Mouse (Mus musculus): Measurements from ENCODE around the gene Sox13. TPM values are rescaled to one million over a fixed set of nuclear protein-coding genes. Genes with fewer than 3 reads are reported as not detected.

Sox13 gene
- polyA plus RNA-seq, 1 experiment from 2014 or later = 6.0 TPM

DNA sequence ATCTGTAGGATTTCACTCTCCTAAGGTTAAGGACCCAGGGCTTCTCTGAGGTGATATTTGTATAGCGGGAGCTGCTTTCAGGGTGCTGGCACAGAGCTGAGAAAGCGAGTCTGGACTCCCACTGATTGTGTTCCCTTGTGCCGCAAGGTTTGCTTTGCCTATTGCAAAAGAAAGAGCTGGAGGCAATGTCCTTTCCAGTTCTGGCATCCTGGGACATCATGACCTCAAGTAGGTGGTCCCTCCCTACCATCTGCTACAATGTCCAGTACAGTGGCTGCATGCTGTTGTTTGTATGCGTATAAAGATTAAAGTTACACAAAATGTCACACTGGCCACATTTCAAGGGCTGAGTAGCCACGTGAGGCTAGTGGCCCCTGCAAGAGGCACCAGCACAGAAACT is 62.1 kb downstream of the Sox13 start:
- Histone ChIP-seq H3K4me2 (no peak overlapping the region), H3K4me3 (no peak overlapping the region), H3K4me1 (replicated peaks) (peaks cover 18% of the 10 kb centered on the region), H3K36me3 (no peaks in the 10 kb centered on the region), H3K9me3 (no peaks in the 10 kb centered on the region), H3K27me3 (peaks cover 11% of the 10 kb centered on the region; the same call in 1 of the 2 replicates), H3K27ac (replicated peaks) (no peak overlapping the region), H3K9ac (no peak overlapping the region)
- WGBS = 89% methylated on average over 5 of the region's 5 CpGs
- no peak for ATAC-seq (ENCODE audit: low FRiP score, low read depth)

DNA sequence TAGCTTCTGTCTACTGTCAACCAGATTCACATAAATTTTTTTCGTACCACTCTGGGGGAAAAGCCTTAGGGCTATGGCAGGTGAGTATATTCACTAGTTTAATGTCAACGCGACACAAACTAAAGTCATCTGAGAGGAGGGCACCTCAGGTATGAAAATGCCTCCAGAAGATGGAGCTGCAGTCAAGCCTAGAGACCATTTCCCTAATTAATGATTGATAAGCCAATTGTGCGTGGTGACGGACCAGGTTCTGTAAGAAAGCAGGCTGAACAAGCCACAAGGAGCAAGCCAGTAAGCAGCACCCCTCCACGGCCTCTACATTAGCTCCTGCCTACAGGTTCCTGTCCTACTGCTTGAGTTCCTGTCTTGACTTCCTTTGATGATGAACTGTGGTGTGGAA is 63.2 kb downstream of the Sox13 start:
- H3K27me3 ChIP-seq = peaks cover 11% of the 10 kb centered on the region; the same call in 1 of the 2 replicates
- H3K27ac ChIP-seq (replicated peaks) = no peak overlapping the region
- no peaks in the 10 kb centered on the region for H3K36me3 ChIP-seq
- WGBS = 90% methylated on average over 6 of the region's 6 CpGs
- H3K9ac ChIP-seq = no peak overlapping the region
- H3K9me3 ChIP-seq = no peaks in the 10 kb centered on the region
- H3K4me1 ChIP-seq (replicated peaks) = peaks cover 18% of the 10 kb centered on the region
- no peak overlapping the region for H3K4me2 ChIP-seq
- ATAC-seq (ENCODE audit: low FRiP score, low read depth) = no peak
- H3K4me3 ChIP-seq = no peak overlapping the region

DNA sequence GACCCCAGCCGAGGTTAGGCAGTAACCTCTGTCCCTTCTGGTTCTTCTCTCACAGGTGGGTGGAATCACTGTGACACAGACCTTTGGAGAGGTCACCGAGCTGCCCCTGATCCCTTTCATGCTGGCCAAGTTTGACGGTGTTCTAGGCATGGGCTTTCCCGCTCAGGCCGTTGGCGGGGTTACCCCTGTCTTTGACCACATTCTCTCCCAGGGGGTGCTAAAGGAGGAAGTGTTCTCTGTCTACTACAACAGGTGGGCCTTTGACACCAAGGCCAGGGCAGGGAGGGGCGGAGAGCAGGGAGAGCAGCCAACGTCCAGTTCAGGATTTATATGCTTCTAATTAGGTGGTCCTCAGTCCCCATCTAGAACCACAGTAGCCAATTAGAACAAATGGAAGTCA is 67.8 kb downstream of the Sox13 start:
- Histone ChIP-seq H3K9me3 (no peaks in the 10 kb centered on the region), H3K36me3 (no peaks in the 10 kb centered on the region), H3K27me3 (0 out of 2 replicates have a peak, but pooled peaks cover 2% of the 10 kb centered on the region), H3K9ac (no peak overlapping the region), H3K27ac (replicated peaks) (no peak overlapping the region), H3K4me3 (no peak overlapping the region), H3K4me1 (replicated peaks) (peaks cover 5% of the 10 kb centered on the region; the same call in 1 of the 2 replicates), H3K4me2 (no peak overlapping the region)
- no peak for ATAC-seq (ENCODE audit: low FRiP score, low read depth)
- 75% methylated on average over 8 of the region's 8 CpGs for WGBS

DNA sequence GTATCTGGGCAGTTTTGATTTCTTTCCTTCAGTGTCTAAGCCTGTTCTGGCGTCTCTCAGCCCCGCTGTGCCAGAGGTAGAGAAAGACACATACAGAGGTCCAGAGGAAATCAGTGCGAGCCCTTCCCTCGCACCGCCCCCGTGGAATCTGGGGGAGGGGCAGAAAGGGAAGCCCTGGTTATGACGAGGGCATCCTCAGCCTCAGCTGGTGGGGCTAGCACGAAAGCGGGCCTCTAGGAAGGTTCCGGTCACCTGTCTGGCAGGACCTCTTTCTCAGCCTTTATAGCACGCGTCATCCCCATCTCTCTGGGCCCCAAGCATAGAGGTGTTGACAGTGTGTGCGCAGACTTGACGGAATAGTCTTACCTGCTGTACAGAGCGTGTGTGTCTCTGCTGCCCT is 68.3 kb downstream of the Sox13 start:
- Histone ChIP-seq H3K9ac (no peak overlapping the region), H3K27me3 (0 out of 2 replicates have a peak, but pooled peaks cover 2% of the 10 kb centered on the region), H3K4me3 (no peak overlapping the region), H3K4me1 (replicated peaks) (peaks cover 5% of the 10 kb centered on the region; the same call in 1 of the 2 replicates), H3K4me2 (no peak overlapping the region), H3K9me3 (no peaks in the 10 kb centered on the region), H3K27ac (replicated peaks) (no peak overlapping the region), H3K36me3 (no peaks in the 10 kb centered on the region)
- WGBS = 65% methylated on average over 15 of the region's 15 CpGs
- no peak for ATAC-seq (ENCODE audit: low FRiP score, low read depth)

DNA sequence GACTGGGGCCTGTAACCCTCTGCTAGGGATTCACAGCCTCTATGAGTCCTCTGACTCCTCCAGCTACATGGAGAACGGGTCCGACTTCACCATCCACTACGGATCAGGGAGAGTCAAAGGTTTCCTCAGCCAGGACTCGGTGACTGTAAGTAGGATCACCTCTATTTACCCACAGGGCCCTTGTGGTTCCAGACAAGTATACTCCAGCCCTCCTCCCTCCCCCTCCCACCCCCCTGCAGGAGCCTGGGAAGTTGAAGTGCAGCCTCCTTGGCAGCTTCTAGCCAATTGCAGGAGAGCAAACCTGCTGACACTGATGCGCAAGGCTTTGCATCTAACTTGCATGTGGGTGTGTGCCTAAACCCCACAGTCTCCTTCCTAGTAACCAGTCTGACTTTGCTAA is 68.7 kb downstream of the Sox13 start:
- Histone ChIP-seq H3K4me2 (no peak overlapping the region), H3K4me3 (no peak overlapping the region), H3K4me1 (replicated peaks) (peaks cover 5% of the 10 kb centered on the region; the same call in 1 of the 2 replicates), H3K27me3 (0 out of 2 replicates have a peak, but pooled peaks cover 2% of the 10 kb centered on the region), H3K36me3 (no peaks in the 10 kb centered on the region), H3K9ac (no peak overlapping the region), H3K9me3 (no peaks in the 10 kb centered on the region), H3K27ac (replicated peaks) (no peak overlapping the region)
- no peak for ATAC-seq (ENCODE audit: low FRiP score, low read depth)
- 60% methylated on average over 5 of the region's 5 CpGs for WGBS

DNA sequence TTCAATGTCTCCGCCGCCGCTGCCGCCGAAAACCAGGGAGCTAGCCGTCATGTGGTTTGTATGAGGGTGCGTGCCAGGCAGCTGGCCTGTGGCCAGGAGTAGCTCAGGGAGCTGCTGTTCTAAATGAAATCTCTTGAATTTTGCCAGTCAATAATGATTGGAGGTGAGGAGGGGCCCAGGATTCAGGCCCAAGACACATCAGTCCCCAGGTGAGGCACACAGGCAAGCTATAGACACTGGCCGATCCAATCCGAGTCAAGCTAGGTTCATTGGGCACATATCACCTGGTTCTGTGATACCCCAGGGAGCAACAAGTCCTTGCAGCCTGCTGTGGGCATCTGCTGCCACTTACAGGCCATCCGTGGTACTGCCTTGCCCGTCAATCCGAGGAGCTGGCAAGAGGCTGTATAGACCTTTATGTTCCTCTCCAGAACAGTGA is 70.8 kb downstream of the Sox13 start:
- peaks cover 5% of the 10 kb centered on the region; the same call in 1 of the 2 replicates for H3K4me1 ChIP-seq (replicated peaks)

DNA sequence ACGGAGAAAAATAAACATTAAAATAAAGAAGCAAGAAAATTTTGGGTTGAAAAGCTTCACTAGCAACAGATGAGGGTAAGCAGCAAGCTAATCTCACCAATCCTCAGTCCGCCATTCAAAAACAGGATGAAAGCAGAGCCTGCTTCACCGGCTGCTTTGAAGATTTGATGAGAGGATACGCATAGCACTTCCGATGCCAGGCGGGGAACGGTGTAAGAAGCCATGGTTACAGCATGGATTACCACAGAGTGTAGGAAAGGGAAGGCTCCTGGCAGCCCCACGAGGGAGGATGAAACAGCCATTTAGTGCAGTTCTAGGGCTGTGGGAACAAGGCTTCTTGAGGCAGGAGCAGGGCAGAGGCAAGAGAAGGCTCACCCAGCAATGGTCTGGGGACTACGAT is 72.4 kb downstream of the Sox13 start:
- Histone ChIP-seq H3K9ac (no peak overlapping the region), H3K4me1 (replicated peaks) (peaks cover 5% of the 10 kb centered on the region; the same call in 1 of the 2 replicates), H3K4me3 (no peak overlapping the region), H3K4me2 (no peak overlapping the region), H3K9me3 (no peaks in the 10 kb centered on the region), H3K27ac (replicated peaks) (no peak overlapping the region), H3K27me3 (no peaks in the 10 kb centered on the region), H3K36me3 (no peaks in the 10 kb centered on the region)
- ATAC-seq (ENCODE audit: low FRiP score, low read depth) = no peak
- 55% methylated on average over 9 of the region's 9 CpGs for WGBS

More for the DNA sequence above, 70.8 kb downstream of the Sox13 start:
- no peaks in the 10 kb centered on the region for H3K36me3 ChIP-seq
- no peaks in the 10 kb centered on the region for H3K9me3 ChIP-seq
- no peak overlapping the region for H3K4me2 ChIP-seq
- H3K27me3 ChIP-seq = 0 out of 2 replicates have a peak, but pooled peaks cover 2% of the 10 kb centered on the region
- no peak overlapping the region for H3K9ac ChIP-seq
- ATAC-seq (ENCODE audit: low FRiP score, low read depth) = peak; percentile 46
- H3K27ac ChIP-seq (replicated peaks) = no peak overlapping the region
- H3K4me3 ChIP-seq = no peak overlapping the region
- WGBS = 27% methylated on average over 12 of the region's 12 CpGs

DNA sequence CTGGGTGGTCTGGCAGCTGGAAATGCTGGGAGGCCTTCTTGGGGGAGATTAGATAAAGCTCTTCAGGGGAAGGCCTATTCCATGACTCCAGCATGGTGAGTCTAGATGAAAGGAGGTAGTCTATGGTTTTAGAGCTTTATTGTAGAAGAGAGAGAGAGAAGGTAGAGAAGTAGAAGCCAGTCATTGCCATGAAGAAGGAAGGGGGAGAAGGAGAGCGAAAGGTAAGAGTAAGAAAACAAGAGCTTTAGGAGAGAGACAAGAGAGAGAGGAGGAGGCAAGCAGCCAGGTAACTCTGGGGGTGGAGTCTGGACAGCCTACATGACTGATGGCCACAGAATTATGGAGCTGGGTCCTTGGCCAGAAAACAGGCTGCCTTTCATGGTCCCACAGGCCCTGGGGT is 74.0 kb downstream of the Sox13 start, which contains the start of gene Ren1:
TSS of gene Ren1 (plus strand) at position 301 of the 400 bp plus-strand sequence.
- no peaks in the 10 kb centered on the region for H3K36me3 ChIP-seq
- no peak for ATAC-seq (ENCODE audit: low FRiP score, low read depth)
- no peak within 1 kb of the TSS for H3K4me3 ChIP-seq
- H3K27me3 ChIP-seq = no peaks in the 10 kb centered on the region
- no peaks in the 10 kb centered on the region for H3K9me3 ChIP-seq
- no peak within 1 kb of the TSS for H3K9ac ChIP-seq
- H3K4me1 ChIP-seq (replicated peaks) = peaks cover 5% of the 10 kb centered on the region; the same call in 1 of the 2 replicates
- H3K27ac ChIP-seq (replicated peaks) = no peak within 1 kb of the TSS
- 81% methylated on average over 1 of the region's 1 CpGs for WGBS
- no peak within 1 kb of the TSS for H3K4me2 ChIP-seq

DNA sequence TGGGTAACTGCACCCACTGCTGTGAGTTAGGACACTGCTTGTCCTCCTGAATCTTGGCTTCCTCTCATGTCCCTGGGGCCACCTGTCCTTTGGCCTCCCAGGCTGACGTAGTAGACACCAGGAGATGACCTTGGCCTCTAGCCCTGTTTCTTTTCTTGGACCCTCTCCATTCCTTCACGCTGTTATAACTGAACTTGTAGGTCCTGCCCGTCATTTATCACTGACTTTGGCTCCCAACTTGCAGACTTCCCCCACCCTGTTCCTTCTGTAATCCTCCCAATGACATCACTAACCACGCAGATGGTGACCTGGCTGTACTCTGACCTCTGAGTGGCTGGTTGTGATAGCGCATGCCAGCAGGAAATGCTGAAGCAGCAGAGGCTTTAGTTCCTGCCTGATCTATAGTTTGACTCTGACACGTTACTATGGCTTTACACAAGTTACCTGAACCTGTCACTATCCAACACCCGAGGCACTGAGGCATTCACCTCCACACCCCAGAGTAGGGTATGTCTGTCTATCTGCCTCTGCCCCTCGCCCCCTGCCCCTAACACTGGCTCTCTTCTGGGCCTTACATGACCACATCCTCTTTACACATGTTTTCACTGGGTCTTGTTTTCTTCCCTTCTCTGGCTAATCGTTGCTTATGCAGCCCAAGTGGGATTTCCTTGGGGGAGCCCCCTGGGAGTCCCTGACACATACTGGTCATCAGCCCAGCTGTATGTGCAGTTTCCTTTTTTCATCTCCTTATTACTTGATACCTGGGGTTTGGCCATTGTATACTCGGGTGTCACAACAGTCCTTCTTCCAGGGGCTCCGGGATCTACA is 76.3 kb downstream of the Sox13 start:
- H3K9ac ChIP-seq = no peak overlapping the region
- H3K9me3 ChIP-seq = no peaks in the 10 kb centered on the region
- no peak for ATAC-seq (ENCODE audit: low FRiP score, low read depth)
- H3K4me1 ChIP-seq (replicated peaks) = no peaks in the 10 kb centered on the region; the same call in 1 of the 2 replicates
- H3K27me3 ChIP-seq = no peaks in the 10 kb centered on the region
- H3K4me2 ChIP-seq = no peak overlapping the region
- no peak overlapping the region for H3K4me3 ChIP-seq
- H3K27ac ChIP-seq (replicated peaks) = no peak overlapping the region
- H3K36me3 ChIP-seq = no peaks in the 10 kb centered on the region
- WGBS = 77% methylated on average over 11 of the region's 11 CpGs

DNA sequence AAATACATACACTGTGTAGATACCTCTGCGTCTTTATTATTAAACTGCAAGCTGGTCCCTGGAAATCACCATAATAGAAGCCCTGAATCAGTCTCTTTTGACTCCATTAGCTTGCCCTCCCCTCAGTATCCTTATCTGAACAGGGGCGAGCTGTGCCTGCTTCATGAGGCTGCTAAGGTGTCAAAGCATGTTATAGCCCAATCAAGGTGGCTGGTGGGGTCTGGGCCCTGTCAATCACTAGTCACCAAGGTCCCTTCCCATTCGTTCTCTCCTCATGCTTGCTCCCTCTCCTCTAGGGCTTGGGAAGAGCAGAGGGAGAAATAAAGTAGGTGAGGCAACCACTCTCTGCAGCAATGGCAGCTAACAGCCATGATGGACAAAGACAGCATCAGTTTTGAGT is 77.0 kb downstream of the Sox13 start:
- no peaks in the 10 kb centered on the region for H3K27me3 ChIP-seq
- H3K4me3 ChIP-seq = no peak overlapping the region
- no peaks in the 10 kb centered on the region for H3K4me1 ChIP-seq (replicated peaks)
- H3K9me3 ChIP-seq = no peaks in the 10 kb centered on the region
- WGBS = 71% methylated on average over 3 of the region's 3 CpGs
- H3K36me3 ChIP-seq = no peaks in the 10 kb centered on the region
- H3K4me2 ChIP-seq = no peak overlapping the region
- no peak for ATAC-seq (ENCODE audit: low FRiP score, low read depth)
- no peak overlapping the region for H3K27ac ChIP-seq (replicated peaks)
- no peak overlapping the region for H3K9ac ChIP-seq

DNA sequence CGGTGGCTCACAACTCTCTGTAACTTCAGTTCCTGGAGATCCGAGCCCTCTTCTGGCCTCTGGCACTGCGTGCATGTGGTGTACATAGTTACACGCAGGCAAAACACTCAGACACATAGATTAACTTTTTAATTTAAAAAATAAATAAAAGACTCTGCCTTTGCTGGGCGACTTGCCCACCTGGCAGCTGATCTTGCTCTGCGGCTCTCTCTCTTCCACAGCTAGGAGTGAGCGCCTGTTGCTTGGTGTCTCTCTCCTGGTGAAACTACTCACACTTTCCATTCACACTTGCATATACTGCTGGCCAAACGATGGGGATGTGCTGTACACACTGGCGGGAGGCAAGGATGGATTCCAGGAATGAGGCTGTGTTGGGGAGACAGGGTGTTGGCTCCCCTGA is 77.6 kb downstream of the Sox13 start:
- ATAC-seq (ENCODE audit: low FRiP score, low read depth) = no peak
- Histone ChIP-seq H3K9ac (no peak overlapping the region), H3K27me3 (no peaks in the 10 kb centered on the region), H3K4me1 (replicated peaks) (no peaks in the 10 kb centered on the region), H3K4me3 (no peak overlapping the region), H3K9me3 (no peaks in the 10 kb centered on the region), H3K36me3 (no peaks in the 10 kb centered on the region), H3K4me2 (no peak overlapping the region), H3K27ac (replicated peaks) (no peak overlapping the region)
- WGBS = 85% methylated on average over 9 of the region's 9 CpGs

DNA sequence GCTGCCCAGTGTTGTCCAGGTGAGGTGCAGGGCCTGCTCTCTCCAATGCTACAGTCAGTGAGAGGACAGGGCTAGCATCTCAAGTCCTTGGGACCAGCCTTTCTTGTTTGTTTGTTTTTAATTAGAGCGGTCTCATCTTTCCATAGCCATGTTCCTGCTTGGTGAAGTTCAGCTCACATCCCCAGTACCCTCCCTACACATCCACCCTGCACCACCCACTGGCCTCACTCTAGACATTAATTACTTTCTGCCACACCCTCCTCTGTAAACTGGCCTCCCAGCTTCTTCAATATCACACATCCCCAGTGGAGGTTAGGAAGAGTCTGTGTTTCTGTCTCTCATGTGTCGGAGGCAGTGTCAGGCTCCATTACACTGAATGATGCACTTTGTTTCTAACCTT is 79.8 kb downstream of the Sox13 start:
- WGBS = 86% methylated on average over 2 of the region's 2 CpGs
- Histone ChIP-seq H3K9me3 (no peaks in the 10 kb centered on the region), H3K36me3 (no peaks in the 10 kb centered on the region), H3K27me3 (no peaks in the 10 kb centered on the region), H3K4me2 (no peak overlapping the region), H3K4me1 (replicated peaks) (no peaks in the 10 kb centered on the region), H3K9ac (no peak overlapping the region), H3K4me3 (no peak overlapping the region), H3K27ac (replicated peaks) (no peak overlapping the region)
- ATAC-seq (ENCODE audit: low FRiP score, low read depth) = no peak

Measured in hindbrain, embryonic 15.5 days (tissue).